In the genomic region with DNA sequence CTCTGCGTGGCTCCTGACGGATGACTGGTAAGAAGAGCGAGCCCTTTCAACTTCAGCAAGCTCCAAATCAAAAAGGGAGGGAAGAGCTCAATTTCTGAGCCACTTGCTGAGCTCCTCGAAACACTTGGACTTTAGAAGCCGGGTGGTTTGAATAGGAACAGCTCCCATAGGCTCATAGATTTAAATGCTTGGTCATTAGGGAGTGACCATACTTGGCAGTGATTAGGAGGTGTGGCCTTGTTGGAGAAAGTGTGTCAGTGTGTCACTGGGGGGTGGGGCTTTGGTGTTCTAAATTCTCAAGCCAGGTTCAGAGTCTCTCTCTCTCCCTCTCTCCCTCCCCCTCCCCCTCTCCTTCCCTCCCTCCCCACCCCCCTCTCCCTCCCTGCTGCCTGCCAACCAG, we compare ENCODE assay signal across 20 mouse cellular contexts.
"Had no signal": no experiment of that assay in that cellular context is flagged by ENCODE, and none has a peak within 500 bp of the region (broad histone marks: within the 10 kb centered on the region; RNA-seq: fewer than 3 reads in every experiment).

No protein-coding gene starts in this region.

- H3K4me2 ChIP-seq: liver, embryonic 15.5 days; lung, embryonic 14.5 days; midbrain, embryonic 12.5 days; neural tube, embryonic 13.5 days; neural tube, embryonic 15.5 days; stomach, embryonic 15.5 days had no signal

- H3K9me3 ChIP-seq: liver, embryonic 15.5 days; midbrain, embryonic 12.5 days; neural tube, embryonic 13.5 days; neural tube, embryonic 15.5 days; stomach, embryonic 15.5 days had no signal

- H3K36me3 ChIP-seq: liver, embryonic 15.5 days; midbrain, embryonic 10.5 days; midbrain, embryonic 12.5 days; neural tube, embryonic 13.5 days; neural tube, embryonic 15.5 days; stomach, embryonic 15.5 days had no signal

- DNase-seq: lung, adult 18-20 months; lung, embryonic 14.5 days; lung, postnatal 10 days; lung, postnatal 4 days; midbrain, embryonic 14.5 days; right cerebral cortex, adult 18-20 months; right cerebral cortex, postnatal 25 days; right cerebral cortex, postnatal 4 days; thymus, adult 2 months; thymus, postnatal 25 days; thymus, postnatal 4 days had no signal

- H3K27ac ChIP-seq: liver, embryonic 15.5 days; midbrain, embryonic 10.5 days; midbrain, embryonic 12.5 days; neural tube, embryonic 13.5 days; neural tube, embryonic 15.5 days; stomach, embryonic 15.5 days; stomach, postnatal 0 days had no signal

- H3K9ac ChIP-seq: liver, embryonic 15.5 days; lung, embryonic 14.5 days; midbrain, embryonic 12.5 days; neural tube, embryonic 13.5 days; neural tube, embryonic 15.5 days; stomach, embryonic 15.5 days had no signal

- H3K27me3 ChIP-seq: liver, embryonic 15.5 days; midbrain, embryonic 12.5 days; neural tube, embryonic 13.5 days; neural tube, embryonic 15.5 days; stomach, embryonic 15.5 days had no signal

- H3K4me1 ChIP-seq: liver, embryonic 15.5 days; midbrain, embryonic 12.5 days; neural tube, embryonic 13.5 days; neural tube, embryonic 15.5 days; stomach, embryonic 15.5 days had no signal

- H3K4me3 ChIP-seq: liver, embryonic 15.5 days; midbrain, embryonic 10.5 days; midbrain, embryonic 12.5 days; myocyte; neural tube, embryonic 13.5 days; neural tube, embryonic 15.5 days; stomach, embryonic 15.5 days had no signal

- ATAC-seq: midbrain, embryonic 16.5 days had no signal
